Mouse (Mus musculus) spleen, embryonic (tissue): Measurements from ENCODE around the gene Fam136a.

Experiments used
- CTCF ChIA-PET: fragments of 350-600 bp; sonication (Branson Sonifier 250); formaldehyde crosslinking; loops from one replicate; lab custom pipeline; 2022; lab: Charles Lee

The Fam136a gene

DNA sequence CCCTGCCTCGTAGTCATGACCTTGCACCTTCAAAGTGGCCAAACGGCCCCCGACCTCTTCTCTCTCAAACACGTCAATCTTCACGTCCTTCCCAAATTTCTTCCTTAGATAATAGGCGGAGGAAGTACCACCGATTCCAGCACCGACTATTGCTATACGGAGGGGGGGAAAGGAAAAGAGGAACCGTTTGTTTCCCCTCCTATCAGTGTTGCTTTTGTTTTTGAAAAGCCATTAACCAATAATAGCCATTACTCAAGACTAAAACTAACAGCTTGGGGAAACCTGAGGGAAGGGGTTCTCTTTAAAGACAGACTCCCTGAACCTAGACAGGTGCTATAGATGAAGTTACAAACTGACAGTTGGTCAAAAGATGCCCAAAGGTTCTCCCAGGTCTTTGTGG, 30.5 kb downstream of the Fam136a start:
- CTCF ChIA-PET, result no interaction called here

DNA sequence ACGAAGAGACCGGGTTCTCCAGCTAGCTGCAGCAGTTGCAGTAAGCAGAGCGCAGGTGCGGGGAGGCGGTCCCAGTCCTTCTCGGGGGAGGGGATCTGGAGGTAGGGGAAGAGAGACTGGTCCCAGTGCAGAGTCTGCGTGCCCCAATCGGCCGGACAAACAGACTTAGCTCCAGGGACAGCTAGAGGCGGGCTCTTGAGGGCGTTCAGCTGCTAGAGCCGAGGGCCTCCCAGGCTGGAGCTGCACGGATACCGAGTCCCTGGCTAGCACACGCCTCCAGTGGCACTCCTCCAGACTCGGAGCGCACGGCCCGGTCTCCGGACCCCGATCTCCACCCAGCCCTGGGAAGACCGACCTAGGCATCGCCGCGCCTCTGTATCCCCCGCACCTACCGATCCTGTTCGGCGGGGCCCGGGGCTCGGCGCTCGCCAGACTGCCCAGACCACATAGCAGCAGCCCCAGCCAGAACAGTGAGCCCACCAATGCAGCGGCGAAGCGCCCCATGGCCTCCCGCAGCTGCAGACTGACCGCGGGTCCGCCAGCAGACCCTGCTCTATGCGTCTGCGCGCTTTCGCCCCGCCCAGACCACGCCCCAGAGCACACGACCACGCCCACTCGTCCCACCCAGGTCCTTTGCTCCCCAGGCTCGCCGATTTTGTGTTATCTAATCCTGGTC, 31.3 kb downstream of the Fam136a start, which contains the start of gene Pcyox1:
Gene Pcyox1, minus strand, starts transcription at position 574 of the 676 bp plus-strand sequence.
- CTCF ChIA-PET, result no interaction called here

DNA sequence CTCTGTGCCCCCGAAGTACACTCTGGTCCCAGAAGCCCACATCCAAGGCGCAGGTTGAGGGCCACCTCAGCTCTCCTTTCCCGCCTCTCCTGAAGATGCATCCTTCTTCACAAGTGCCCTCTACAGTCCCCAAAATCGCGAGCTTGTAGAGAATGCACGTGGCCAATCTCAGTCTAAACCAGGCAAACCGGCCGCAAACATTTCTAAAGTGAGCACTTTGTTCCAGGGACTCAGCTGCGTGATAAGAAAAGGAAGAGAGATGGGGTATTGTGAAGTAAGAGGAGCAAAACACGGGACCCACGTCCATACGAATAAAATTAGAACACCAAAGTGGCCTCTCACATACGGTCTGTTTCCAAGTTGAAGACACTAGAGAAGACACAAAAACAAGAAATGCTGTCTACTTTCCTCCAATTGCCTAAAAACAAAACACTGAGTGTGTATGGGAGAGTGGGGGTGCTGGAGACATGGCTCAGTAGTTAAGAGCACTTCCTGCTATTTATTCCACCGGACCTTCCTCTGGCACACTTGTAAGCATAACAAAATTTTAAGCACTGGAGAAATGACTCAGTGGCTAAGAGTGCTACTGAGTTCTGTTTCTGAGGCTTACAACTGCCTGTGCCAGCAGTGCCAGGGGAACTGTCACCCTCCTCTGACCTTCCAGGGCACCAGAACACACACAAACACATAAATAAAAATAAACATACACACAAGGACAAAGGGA, 32.0 kb downstream of the Fam136a start:
- CTCF ChIA-PET, result no interaction called here

DNA sequence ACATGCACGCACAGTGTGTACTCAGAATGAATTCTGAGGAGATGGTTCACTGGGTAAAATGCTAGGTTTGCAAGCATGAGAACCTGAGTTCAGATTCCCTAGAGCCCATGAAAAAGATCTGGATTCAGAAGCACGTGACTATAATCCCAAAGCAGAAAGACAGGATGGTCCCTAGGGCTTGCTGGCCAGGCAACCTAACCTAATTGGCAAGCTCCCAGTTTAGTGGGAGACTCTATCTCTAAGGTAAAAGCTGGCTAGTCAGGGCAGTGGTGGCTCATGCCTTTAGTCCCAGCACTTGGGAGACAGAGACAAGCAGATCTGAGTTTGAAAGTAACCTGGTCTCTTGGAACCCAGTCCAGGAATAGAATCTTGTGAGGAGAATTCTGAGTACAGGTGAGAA, 33.5 kb downstream of the Fam136a start:
- CTCF ChIA-PET, result no interaction called here

DNA sequence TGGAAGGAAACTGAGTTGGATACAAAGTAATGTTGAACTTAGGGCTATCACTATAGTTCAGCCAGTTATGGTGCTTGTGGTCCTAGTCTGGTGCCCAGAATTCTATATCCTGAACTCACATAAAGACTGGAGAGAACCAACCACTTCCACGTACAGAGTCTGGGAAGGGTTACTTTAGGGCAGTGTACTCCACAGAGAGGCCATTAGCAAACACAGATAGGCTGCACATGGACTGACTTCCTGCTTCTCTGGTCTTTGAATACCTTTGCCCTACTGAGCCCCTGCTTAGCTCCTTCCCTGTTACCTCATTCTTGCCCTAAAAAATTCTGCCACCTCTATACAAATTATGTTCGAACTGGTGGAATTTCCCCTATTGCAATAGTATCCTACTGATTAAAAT, 34.5 kb downstream of the Fam136a start:
- CTCF ChIA-PET, result interaction anchor here (0.7 to 0.8 kb wide), 2 partner anchors 143 to 1667 kb away, joined by 3 read pairs; no protein-coding TSS in a partner anchor

DNA sequence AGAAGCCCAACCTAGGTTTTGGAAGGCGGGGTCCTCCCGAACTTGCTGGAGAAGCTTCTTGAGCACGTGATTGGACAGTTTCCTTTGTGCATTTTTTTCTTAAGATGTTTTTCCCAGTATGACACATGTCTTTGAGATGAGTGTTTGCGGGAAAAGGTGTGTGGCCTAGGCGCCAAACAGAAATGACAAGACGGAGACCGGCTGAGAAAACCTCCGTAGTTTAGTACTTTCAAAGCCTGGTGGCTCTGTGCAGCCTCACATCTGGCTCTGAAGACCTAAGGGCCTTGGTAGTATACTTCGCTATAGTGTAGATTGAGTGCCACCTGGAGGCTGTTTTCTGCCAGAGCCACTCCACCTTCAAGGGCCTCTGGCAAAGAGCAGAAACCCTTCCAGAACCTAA, 35.5 kb downstream of the Fam136a start:
- CTCF ChIA-PET, result interaction anchor here (0.6 to 0.9 kb wide), 6 partner anchors 26 to 1668 kb away, joined by 3 to 4 read pairs (median 3); no protein-coding TSS in a partner anchor

DNA sequence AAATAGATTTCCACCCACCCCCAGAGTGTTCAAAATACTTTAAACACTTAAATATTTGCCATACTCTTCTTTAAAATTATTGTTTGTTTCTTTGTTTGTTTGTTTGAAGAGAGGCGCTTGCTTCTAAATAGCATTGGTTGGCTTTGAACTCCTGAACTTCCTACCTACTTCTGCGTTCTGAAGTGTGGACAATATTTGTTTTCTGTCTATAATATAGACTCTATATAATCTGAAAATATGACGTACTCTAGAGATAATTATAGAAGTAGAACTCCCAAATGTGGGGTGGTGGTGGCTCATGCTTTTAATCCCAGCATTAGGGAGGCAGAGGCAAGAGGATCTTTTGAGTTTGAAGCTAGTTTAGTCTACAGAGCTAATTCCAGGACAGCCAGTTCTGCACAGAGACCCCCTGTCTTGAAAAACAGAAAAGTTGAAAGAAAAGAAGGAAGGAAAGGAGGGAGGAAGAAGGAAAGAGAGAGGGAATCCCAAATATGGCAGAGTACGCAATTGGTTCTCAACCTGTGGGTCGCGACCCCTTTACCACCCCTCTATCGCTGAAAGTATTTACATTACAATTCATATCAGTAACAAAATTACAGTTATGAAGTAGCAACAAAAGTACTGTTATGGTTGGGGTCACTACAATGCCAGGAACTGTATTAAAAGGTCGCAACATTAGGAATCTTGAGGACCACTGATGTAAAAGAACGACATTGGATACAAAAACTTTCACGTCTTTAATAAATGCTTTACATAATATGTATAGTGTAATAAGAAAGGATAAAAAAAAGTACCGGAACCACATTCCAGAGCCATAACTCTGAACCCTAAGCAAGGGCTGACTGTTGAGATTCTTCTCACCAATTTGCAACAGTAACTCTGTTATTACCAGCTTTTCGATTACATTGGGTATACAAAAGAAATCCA, 37.5 kb downstream of the Fam136a start:
- CTCF ChIA-PET, result interaction anchor here (1.5 kb wide), 1 partner anchor 12 kb away, joined by 3 read pairs; no protein-coding TSS in a partner anchor

DNA sequence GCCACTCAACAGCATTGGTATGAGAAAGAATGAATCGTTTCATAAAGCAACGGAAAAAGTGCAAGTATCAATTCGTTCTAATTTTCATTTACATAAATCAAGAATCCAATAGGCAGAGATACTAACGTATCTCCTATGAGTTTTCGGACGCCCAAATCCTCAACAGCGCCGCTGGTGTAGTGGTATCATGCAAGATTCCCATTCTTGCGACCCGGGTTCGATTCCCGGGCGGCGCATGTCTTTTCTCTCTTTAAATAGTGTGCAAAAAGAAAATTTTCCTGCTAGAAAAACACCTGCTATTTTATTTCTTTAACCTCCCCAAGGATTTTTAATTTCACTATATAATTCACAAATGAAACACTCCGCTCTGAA, 38.3 kb downstream of the Fam136a start:
- CTCF ChIA-PET, result no interaction called here

DNA sequence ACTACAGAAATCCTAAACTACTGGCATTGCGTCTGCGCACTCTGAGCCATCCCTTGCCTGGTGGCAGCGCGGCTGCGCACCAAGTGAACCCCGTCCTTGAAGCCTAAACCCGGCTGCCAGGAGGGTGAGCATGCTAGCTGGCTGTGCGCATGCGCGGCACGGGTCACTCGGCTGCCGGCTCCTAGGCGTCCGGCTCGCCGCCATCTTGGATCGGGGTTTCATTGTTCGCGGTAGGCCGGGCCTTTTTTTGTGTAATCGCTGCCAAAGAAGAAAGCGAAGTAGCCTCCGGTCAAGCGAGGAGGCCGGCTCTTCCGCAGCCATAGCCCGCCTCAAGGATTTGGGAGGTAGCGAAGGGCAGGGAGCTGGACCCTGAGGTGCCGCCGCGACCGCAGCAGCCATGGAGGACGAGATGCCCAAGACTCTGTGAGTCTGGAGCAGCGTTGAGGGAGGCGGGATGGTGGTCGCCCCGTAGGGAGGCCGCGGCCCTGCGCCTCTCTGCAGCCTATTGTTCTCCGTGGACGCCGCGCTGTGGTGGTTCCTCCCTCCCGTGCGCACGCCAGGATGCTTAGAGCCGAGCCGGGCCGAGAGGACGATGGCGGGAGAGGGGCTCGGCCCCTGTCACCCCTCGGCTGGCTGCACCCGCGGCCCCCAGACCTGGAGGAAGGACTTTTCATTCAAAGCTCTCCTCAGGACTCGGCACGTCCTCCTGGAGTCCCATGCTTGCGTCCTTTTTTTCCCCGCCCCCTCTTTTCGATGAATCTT, 38.8 kb downstream of the Fam136a start, which contains the start of gene Tia1:
Gene Tia1, plus strand, starts transcription at position 120 of the 762 bp plus-strand sequence.
- CTCF ChIA-PET, result interaction anchor here (0.7 kb wide), 1 partner anchor 10 kb away, joined by 5 read pairs; no protein-coding TSS in a partner anchor

DNA sequence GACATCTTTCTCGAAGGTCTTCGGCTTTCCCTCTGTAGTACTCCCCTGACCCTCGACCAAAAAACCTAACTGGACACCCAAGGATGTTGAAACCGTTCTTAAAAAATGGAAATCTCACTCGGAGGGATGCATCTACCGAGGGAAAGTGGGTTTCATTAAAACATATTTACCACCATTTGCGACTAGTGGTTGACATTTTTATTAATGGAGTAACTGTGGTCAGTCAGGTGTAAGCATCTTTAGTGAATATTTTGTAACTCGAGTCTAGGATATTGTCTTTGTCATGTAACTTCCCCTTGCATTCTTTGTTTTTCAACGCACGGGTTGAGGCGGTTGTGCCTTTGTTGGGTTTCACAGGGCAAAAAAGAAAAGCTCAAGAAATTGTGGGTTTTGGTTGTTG, 39.5 kb downstream of the Fam136a start:
- CTCF ChIA-PET, result interaction anchor here (0.6 to 0.7 kb wide), 2 partner anchors 9 to 34 kb away, joined by 3 to 5 read pairs; no protein-coding TSS in a partner anchor

DNA sequence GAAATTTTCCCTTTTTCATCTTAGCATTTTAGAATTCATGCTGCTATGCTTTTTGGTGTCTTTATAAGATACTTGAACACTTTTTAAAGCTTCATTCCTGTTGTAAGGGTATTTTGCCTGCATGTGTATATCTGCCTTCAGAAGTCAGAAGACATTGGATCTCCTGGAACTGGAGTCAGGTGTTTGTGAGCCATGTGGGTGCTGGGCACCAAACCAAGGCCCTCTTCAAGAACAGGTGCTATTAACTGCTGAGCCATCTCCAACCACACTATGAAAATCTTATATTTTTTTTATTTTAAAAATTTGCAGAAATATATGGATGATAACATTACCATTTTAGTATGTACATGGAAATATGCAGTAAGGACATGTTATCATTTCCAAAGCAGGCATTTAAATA, 40.9 kb downstream of the Fam136a start:
- CTCF ChIA-PET, result interaction anchor here (0.7 kb wide), 2 partner anchors 328 to 417 kb away, joined by 3 to 6 read pairs; no protein-coding TSS in a partner anchor

DNA sequence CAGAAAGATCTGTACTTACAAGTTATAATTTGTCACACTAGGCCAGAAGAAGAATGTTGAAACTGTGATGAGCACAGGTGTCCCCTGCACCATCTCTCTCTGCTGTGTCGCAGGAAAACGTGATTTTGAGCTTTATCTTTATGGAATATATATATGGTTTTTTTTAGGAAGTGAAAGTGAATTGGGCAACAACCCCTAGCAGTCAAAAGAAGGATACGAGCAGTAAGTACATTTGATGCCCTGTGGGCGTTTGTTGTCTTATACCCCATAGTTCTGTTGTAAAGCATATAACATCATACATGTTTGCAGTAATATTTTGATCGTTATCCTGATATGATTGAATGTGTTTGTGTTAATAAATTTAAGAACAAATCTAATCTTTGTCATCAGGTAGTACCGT, 53.3 kb downstream of the Fam136a start:
- CTCF ChIA-PET, result interaction anchor here (0.7 kb wide), 1 partner anchor 63 kb away, joined by 3 read pairs; no protein-coding TSS in a partner anchor

DNA sequence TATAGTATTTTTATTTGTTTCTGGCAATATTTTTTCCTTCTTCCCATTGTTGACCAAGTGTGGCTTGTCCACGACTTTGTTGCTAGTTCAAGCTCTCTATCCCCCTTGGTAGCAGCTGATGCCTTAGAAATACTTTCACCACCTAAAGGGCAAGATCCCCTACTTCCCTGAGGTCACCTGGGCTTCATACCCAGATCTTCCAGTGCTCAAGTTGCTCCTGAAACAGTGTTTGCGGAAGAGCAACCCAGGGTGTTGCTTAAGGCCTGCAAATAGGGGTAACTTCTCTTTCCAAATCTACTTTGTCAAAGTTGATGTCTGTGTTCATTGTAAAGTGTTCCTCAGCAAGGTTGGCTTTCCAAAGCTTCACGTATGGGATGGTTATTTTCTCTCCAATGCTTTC, 53.8 kb downstream of the Fam136a start:
- CTCF ChIA-PET, result interaction anchor here (0.6 kb wide), 1 partner anchor 79 kb away, joined by 3 read pairs; no protein-coding TSS in a partner anchor
